Mouse (Mus musculus) forebrain, embryonic 10.5 days (tissue): Measurements from ENCODE around the gene Lgsn. TPM values are rescaled to one million over a fixed set of nuclear protein-coding genes. Genes with fewer than 3 reads are reported as not detected.

Source experiments
- polyA plus RNA-seq: library from polyadenylated mRNA; unstranded; fragments of >200 nt; fragmentation: Nextera tagmentation; extraction: Ambion mirVana; gene quantifications from 2 replicates; pipeline ENCODE4 v1.2.1, GENCODE M21; 2016

Lgsn gene
- polyA plus RNA-seq, 1 experiment from 2014 or later: not detected

Other genes starting within 250 kb of the Lgsn start
- not detected in 2 replicates for gene AC153137.1, start 198.4 kb upstream of the Lgsn start, polyA plus RNA-seq
- gene 4931428L18Rik, start 46.3 kb downstream of the Lgsn start, polyA plus RNA-seq: not detected in 2 replicates
- gene Pih1d3, start 46.4 kb downstream of the Lgsn start, polyA plus RNA-seq: not detected in 2 replicates